Mouse (Mus musculus) spleen, adult 2 months (tissue): ENCODE results near the gene Crim1.

Experiments used
- CTCF ChIP-seq: fragments of 200-500 bp; IDR thresholded peaks from 2 replicates; pipeline ENCODE4 v1.5.1; 2011; ENCODE audit warnings: mild to moderate bottlenecking, inconsistent platforms; ENCODE audit not compliant: insufficient read depth, insufficient read length, insufficient replicate concordance; ENCODE audit errors: extremely low read depth
- POLR2A ChIP-seq: fragments of 200-500 bp; IDR thresholded peaks from 2 replicates; pipeline ENCODE4 v1.6.1; 2011; ENCODE audit warnings: low read depth, low read length, inconsistent platforms

DNA sequence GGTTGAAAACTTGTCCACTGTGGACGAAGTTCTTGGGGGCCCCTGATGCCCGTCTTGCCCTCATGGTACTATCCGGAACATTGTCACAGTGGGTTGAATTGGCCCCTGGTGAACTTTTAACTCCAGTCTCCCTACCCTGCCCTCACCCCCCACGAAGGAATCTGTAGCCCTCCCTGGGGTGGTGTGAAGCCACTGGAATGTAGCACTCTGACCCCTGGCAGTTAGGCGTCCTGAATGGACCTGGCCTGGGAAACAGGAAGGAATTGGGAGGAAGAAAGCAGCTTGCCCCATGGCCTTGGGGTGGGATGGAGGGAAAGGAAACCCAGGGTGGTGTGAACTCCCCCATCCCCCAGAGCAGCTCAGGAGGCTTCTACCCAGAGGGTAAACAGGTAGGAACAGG, 25.5 kb downstream of the Crim1 start:
- TF ChIP-seq POLR2A (no peak), CTCF (no peak)
